Mouse (Mus musculus): ENCODE measurements around the gene Mars2.

Mars2 gene

DNA sequence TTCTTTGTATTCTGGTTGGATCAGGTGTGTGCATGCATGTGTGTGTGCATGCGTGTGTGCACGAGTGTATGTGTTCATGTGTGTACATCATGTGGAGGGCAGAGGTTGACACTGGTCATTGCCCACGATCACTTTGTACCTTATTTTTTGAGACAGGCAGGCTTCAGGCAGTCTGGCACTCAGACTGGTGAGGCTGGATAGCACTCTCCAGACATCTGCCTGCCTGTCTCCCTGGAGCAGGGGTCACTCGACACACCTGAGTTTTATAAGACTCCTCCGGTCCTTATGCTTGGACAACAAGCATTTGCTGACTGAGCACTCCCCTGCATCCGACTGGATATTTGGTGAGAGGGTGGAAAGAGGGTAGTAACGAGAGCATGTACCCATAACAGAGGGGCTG lies 14.0 kb upstream of the Mars2 start:
- DNase-seq (ENCODE audit: low read depth) = no peak

DNA sequence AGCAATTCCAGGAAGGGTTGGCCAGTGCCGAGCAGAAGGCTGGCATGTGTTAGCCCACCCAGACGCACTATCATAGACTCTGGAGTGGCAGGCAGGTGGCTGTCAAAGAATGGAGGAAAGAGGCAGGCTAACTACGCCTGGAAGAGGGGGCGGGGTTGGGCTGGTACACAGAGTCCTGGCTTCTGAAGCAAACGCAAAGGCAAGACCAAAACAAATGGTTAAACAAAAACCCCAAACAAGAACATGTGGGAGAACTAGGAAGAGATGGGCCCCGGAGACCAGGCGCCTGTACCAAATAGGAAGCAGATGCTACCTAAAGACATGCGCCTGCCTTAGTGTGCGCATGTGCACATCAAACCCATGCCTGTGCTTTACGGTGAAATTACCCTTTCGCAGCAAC lies 12.9 kb upstream of the Mars2 start:
- no peak for DNase-seq (ENCODE audit: low read depth)

DNA sequence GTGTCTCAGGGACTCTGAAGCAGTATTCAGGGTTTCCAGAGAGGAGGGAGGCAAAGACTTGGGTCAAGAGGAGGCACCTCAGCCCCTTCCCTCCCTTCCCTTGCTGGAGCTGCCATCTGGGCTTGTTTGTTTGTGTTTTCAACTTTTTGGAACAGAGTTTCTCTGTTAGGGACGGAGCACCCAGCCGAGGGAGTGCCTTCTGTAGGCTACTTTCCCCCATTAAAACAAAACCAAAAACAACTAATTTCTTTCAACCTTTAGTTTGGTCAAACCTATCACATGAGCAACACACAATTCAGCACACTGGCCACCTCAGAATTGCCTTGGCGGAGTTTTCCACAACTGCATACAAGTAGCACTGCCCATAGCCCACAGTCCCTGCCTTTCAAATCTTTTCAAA lies 11.6 kb upstream of the Mars2 start:
- no peak for DNase-seq (ENCODE audit: low read depth)

DNA sequence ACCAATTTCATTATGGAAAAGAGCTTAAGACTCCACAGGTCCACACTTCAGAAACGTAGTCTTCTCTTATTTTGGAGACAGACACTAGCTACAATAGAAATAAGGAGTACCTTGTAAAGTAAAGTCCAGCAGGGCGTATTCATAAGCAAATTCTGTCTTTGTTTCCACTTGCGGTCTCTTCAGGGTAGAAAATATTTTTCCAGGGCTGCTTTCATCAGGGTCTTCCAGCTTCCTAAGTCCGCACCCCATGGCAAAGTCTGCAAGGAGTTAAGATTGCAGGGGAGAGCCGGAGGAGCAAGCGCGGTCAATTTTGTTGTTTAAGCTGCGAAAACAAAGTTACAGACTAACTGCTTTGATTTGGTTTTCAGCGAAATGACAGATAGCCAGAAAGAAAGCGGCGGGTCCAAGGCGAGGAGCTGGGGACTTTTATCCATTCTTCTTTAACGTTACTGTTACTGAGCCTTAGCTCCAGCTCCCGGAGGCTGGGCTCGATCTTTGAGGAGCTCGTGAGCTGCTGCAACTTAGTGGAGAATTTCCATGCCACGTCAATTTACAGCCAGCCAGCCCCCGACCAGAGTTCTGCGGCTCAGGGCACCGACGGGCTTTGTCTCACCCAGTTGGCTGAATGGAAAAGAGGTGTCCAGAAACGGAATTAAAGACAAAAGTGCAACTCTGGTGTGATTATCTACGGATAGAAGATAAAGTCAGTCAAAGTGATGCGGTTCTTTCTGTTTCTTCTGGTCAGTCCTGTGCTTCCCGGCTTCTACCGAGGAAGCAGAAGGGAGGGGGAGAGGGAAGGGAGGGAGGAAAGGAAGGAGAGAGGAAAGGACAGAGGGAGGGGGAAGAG lies 10.7 kb upstream of the Mars2 start, which contains the start of gene Rftn2:
Gene Rftn2 (minus strand): TSS at position 772 of the 847 bp plus-strand sequence.
- no peak for DNase-seq (ENCODE audit: low read depth)

DNA sequence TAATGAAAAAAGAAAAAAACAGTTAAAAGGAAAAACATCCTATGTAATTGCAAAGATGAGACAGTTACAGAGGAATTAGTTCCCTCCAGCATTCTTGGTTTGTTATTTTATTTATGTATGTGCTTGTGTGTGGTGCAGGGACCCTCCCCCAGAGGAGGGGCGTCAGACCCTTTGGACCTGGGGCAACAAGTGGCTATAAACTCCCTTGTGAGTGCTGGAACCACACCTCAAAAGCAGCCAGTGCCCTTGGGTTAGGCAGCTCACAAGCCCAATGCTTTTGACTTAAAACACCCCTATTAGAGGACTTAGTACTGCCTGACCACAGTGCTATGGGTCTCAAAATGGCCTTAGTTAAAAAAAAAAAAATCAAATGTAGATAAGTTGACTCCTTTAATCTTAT lies 9.6 kb upstream of the Mars2 start:
- no peak for DNase-seq (ENCODE audit: low read depth)

DNA sequence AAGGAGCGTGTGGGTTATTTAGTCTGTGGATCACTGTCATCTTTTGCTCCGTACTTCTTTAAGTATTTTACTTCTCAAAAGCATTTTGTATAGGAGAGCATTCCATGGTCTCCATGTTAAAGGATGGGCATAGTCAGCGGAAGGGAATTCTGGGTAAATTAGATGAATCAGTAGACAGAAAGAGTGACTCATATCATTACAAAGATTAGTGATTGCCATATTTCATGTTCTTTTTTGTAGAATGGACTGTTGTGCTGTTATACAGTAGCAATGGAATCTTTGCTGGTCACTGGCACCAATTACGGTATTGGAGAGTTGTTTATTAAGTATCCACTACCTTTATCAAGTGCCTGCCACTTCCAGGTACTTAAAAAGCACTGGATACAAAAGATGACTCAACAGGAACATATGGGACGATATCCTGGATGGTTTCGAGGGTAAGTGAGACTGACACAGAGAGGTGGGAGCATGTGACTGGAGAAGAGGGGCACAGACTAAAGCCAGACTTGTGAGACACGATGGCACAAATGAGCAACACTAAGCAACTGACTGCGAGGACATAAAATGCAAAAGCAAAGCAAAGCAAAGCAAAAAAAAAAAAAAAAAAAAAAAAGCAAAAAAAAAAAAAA lies 8.6 kb upstream of the Mars2 start:
- no peak for DNase-seq (ENCODE audit: low read depth)

DNA sequence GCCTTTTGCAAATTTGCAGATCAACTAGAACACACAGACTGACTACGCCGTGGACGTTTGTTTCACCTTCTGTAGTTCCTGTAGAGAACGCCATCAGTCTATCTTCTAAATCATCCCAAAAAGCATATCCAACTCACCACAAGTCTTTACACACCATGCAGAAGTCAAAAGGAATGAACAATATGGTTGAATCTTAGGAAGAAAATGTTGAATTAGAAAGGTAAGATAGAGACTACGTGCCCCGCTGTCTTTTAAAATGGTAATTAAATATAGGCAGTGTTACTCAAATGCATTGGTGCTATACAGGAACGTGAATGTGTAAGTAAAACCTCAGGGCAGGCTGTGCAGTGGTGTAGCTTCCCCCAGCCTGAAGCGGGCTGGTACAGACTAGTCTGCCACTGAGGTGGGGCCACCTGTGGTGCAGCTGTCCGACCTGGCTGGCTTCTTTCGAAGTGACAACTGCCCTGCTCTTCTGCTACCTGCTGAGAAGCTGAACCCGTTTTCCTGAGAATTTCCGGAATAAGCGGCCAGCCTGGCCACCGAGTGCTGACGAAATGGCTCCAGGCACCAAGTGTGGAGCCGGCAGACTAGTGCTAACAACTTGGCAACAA lies 2.0 kb upstream of the Mars2 start:
- DNase-seq (ENCODE audit: low read depth) = no peak

DNA sequence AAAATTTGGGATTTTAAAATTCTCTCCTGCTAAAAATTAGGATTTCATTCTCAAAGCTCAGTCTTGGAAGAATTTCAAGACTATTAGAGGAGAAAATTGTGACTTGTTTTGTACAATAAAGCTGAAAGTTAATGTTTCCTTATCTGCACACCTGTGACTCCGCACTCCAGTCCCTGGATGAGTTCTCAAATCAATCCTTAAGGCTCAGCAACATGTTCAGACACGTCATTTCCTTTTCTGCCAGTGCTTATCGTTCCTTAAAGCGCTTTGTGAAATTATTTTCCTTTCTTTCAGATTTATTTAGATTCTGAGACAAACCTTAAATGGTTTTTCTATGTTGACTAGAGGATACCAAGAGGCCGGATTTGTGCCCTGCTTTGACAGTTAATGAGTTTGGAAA lies 490 bp upstream of the Mars2 start:
- DNase-seq (ENCODE audit: low read depth) = no peak

DNA sequence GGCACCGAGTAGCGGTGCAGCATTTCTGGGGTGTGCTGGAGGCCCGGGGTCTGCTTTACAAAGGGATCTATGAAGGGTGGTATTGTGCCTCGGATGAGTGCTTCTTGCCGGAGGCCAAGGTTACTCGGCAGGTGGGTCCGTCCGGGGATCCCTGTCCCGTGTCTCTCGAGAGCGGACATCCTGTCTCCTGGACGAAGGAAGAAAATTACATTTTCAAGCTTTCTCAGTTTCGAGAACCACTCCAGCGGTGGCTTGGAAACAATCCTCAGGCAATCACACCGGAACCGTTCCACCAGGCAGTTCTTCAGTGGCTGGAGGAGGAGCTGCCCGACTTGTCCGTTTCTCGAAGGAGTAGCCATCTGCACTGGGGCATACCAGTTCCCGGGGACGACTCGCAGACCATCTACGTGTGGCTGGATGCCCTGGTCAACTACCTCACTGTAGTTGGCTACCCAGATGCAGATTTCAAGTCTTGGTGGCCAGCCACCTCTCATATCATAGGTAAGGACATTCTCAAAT lies 725 bp downstream of the Mars2 start:
- DNase-seq (ENCODE audit: low read depth) = peak; percentile 40

DNA sequence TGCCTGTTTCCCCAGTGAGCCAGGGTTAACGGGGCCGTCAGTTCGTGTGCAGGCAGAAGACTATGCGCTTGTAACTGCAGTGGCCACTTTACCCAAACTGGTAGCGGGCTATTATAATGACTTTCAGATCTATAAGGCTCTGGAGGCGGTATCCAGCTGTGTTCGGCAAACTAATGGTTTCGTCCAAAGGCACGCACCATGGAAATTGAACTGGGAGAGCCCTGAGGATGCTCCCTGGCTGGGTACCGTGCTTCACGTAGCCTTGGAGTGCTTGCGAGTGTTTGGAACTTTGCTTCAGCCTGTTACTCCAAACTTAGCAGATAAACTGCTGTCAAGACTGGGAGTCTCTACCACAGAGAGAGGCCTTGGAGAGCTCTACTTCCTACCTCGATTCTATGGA lies 1.5 kb downstream of the Mars2 start:
- DNase-seq (ENCODE audit: low read depth) = peak; percentile 28

DNA sequence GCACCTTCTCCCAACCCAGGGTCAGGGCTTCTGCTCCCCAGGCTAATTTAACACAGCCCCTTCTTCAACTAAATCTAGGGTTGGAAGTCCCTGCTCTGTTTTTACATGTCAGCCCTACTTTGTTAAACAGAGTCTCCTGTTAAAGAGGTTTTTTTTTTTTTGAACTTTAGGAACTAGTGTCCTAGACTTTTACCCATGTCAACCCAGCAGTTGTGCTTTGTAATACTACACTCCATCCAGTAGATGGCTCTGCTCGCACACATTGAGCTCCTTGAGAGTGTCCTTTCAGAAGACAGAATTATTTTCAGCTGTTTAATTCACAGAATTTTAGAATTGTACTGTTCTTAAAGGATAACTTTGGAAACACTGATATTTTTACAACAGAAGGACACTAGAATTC lies 2.3 kb downstream of the Mars2 start:
- peak; percentile 81 for DNase-seq (ENCODE audit: low read depth)

DNA sequence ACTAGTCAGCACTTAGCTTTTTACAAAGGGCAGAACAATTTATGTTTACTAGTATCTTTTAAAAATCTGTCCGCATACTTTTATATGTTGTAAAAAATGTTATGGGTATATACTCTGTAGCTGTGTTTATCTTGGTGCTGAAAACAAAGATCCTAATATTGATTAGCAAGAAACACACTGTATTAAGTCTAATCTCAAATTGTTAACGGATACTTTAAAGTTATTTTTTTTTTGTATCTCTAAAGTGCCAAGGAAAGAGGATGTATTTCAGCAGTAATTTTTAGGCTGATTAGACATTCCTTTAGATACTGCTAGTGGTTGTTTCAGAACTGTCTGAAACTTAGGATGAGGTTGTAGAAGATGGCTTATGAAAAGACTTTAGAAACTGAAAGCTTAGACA lies 9.4 kb downstream of the Mars2 start:
- DNase-seq (ENCODE audit: low read depth) = no peak

DNA sequence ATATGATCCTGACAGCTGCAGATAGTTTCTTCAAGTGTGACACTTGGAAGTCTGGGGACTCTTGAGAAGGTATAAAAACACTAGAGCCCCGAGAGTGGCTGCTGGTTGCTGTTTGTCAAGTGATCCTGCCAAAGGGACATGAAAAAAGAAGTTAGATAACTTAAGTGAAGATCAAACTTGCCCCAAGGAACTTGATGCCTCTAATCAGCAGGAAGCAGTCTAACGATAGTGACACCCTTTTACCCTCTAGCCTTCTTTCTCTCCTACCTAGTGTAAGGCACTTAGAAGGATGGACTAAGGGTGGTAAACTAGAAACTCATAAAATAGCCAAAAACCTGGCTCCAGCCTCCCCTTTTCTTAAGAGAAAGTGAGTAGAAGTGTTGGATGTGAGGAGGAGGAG lies 27.4 kb downstream of the Mars2 start:
- no peak for DNase-seq (ENCODE audit: low read depth)

DNA sequence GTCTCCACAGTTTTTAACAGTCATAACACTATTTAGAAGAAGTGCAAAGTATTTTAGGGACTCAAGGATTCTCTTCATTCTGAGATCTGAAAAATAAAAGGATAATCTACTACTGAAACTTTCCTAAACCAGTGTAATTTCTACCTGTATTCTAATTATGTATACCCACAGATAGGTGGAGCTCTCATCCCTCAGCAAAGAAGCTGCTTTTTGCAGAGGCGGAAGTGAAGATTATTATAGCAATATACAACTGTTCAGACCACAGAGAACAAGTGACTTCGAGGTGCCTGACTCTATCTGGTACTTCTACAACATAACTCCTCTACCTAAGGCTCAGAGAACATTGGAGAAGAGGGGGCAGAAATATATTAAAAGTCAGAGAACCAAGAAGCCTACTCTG lies 28.5 kb downstream of the Mars2 start:
- DNase-seq (ENCODE audit: low read depth) = peak; percentile 22

DNA sequence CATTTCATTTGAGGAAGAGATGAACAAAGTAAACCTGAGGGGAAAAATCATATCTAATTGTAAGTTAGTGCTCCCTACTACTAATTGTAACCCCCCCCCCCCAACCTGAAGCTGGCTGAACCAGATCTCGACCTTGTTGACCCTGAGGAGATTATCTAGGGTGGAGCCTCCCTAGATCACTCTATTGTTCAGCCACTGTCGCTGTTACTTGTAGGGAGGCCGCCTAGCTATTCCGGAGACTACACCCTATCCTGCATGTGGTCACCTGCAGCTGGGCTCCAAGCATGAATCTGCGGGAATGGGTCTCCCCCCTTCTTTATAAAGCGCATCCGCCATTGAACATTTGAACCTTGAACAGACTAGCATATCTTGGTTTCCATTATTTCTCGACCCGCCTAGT lies 42.1 kb downstream of the Mars2 start:
- no peak for DNase-seq (ENCODE audit: low read depth)

Measured in naive thymus-derived CD4-positive, alpha-beta T cell, adult 2 months (primary cell).